Mouse (Mus musculus): Measurements from ENCODE around the gene Hmga1.

- no peak for TF ChIP-seq POLR2A (IDR thresholded peaks at IDR 0.05; ENCODE audit: borderline replicate concordance, extremely low read depth, low read depth, low read length)
- no peak for TF ChIP-seq CTCF (IDR thresholded peaks at IDR 0.05; ENCODE audit: insufficient read depth, low read length)
These were observed 54.6 kb downstream of the Hmga1 start for GRCm38 (mm10) chr17:27610679-27611518.
